In genomic region chr7:132723906-132724305, GRCm38 (mm10) we compare ENCODE assay signal across 8 mouse cellular contexts.
A peak's percentile ranks its signal among the peaks of the same experiment; 100 is the strongest.
DNase-seq lines count a peak whose midpoint lies in the region; ATAC-seq lines count a peak whose summit lies in the region.

No protein-coding gene starts in this region.

- H3K27ac ChIP-seq in liver, embryonic 13.5 days, result peak overlapping the region; percentile 84
- H3K27ac ChIP-seq in stomach, embryonic 14.5 days (ENCODE audit: low read length), result no peak overlapping the region

- H3K36me3 ChIP-seq in liver, embryonic 13.5 days, result peaks cover 65% of the 10 kb centered on the region
- H3K36me3 ChIP-seq in stomach, embryonic 14.5 days (ENCODE audit: control insufficient read depth, insufficient read depth, low read length), result no peaks in the 10 kb centered on the region; the same call in 1 of the 2 replicates

- peak; percentile 68 for DNase-seq in urinary bladder, postnatal 14 days (ENCODE audit: low spot score)
- no peak for DNase-seq in urinary bladder, postnatal 10 days (ENCODE audit: low spot score)
- DNase-seq in adrenal gland, postnatal 14 days, result peak; percentile 82
- peak; percentile 46 for DNase-seq in fat pad, adult 2 months (ENCODE audit: extremely low read depth, low read depth, low spot score)
- peak; percentile 83 for DNase-seq in heart, postnatal 25 days (ENCODE audit: low spot score)
- peak; percentile 74 for DNase-seq in liver, embryonic 13.5 days
- no peak for DNase-seq in left cerebral cortex, adult 9 months (ENCODE audit: low spot score in 2 of 2)

- intact Hi-C loops in heart, postnatal 25 days (cut with DNase I), result loop anchor here (5.0 to 10.0 kb wide), 2 partner anchors 42 to 149 kb away; partner anchors contain the start of gene Oat

- 0 out of 2 replicates have a peak overlapping the region, but pooled peaks have one; percentile 12 for H3K4me3 ChIP-seq in liver, embryonic 13.5 days (replicated peaks)
- H3K4me3 ChIP-seq in stomach, embryonic 14.5 days (ENCODE audit: low read depth, low read length), result no peak overlapping the region

- H3K9me3 ChIP-seq in liver, embryonic 13.5 days (replicated peaks), result no peaks in the 10 kb centered on the region
- H3K9me3 ChIP-seq in stomach, embryonic 14.5 days (ENCODE audit: control insufficient read depth, low read depth, low read length), result no peaks in the 10 kb centered on the region

- peak; percentile 95 for ATAC-seq in liver, embryonic 13.5 days (ENCODE audit: low read depth)
- peak; percentile 67; the same call in 1 of the 2 replicates for ATAC-seq in stomach, embryonic 14.5 days (ENCODE audit: insufficient number of reproducible peaks, insufficient read depth, low FRiP score, low read depth)

- H3K4me2 ChIP-seq in liver, embryonic 13.5 days, result peak overlapping the region; percentile 55
- no peak overlapping the region for H3K4me2 ChIP-seq in stomach, embryonic 14.5 days (replicated peaks; ENCODE audit: low read depth, low read length)

- H3K4me1 ChIP-seq in liver, embryonic 13.5 days (replicated peaks), result peaks cover 74% of the 10 kb centered on the region
- no peaks in the 10 kb centered on the region for H3K4me1 ChIP-seq in stomach, embryonic 14.5 days (ENCODE audit: control insufficient read depth, insufficient read depth, low read length)

- H3K9ac ChIP-seq in liver, embryonic 13.5 days, result peak overlapping the region; percentile 52
- H3K9ac ChIP-seq in stomach, embryonic 14.5 days (replicated peaks; ENCODE audit: low read depth, low read length), result no peak overlapping the region

- 50% methylated on average over 11 of the region's 11 CpGs for WGBS in liver, embryonic 13.5 days (ENCODE audit: insufficient replicate concordance)
- 86% methylated on average over 11 of the region's 11 CpGs for WGBS in stomach, embryonic 14.5 days

- no peaks in the 10 kb centered on the region for H3K27me3 ChIP-seq in liver, embryonic 13.5 days
- H3K27me3 ChIP-seq in stomach, embryonic 14.5 days (ENCODE audit: control insufficient read depth, insufficient read depth, low read length), result no peaks in the 10 kb centered on the region

Comparison
In these comparisons a context has a peak if more than half of its experiments do, and no peak if none do; other contexts are left out.
1. DNase-seq: peak in urinary bladder, postnatal 14 days (single experiment), adrenal gland, postnatal 14 days (single experiment), fat pad, adult 2 months (single experiment), heart, postnatal 25 days (single experiment) and liver, embryonic 13.5 days (single experiment); none in urinary bladder, postnatal 10 days (single experiment) and left cerebral cortex, adult 9 months (0 of 2).